Mouse (Mus musculus) myocyte (in vitro differentiated cells): ENCODE data around the gene Dynlt1b. TPM values are rescaled to one million over a fixed set of nuclear protein-coding genes. Genes with fewer than 3 reads are reported as not detected.
"Not testable (repeated sequence)": the region's sequence is repeated elsewhere in the genome, so short reads cannot be mapped to it uniquely, and the experiment has no call there.

Experiments used
- H3K27me3 ChIP-seq: one replicate; pipeline ENCODE4 v1.6.1; 2011; ENCODE audit not compliant: control insufficient read depth, insufficient read depth, insufficient read length
- H3K36me3 ChIP-seq: one replicate; pipeline ENCODE4 v1.6.1; 2011; ENCODE audit not compliant: control insufficient read depth, insufficient read depth
- H3K4me2 ChIP-seq: one replicate; pipeline ENCODE4 v1.6.1; 2011; ENCODE audit warnings: low read depth, control low read depth
- H3K4me3 ChIP-seq: one replicate; pipeline ENCODE4 v1.5.1; 2011; ENCODE audit warnings: mild to moderate bottlenecking, control low read depth, moderate library complexity
- H3K79me2 ChIP-seq: one replicate; pipeline ENCODE4 v1.6.1; 2011; ENCODE audit not compliant: control insufficient read depth, insufficient read depth
- H3ac ChIP-seq: one replicate; pipeline ENCODE4 v1.6.1; 2011; ENCODE audit not compliant: control insufficient read depth, insufficient read length
- CEBPB ChIP-seq: IDR thresholded peaks from 2 replicates; pipeline ENCODE4 v1.6.1; 2011; ENCODE audit warnings: mild to moderate bottlenecking, moderate library complexity; ENCODE audit not compliant: poor library complexity, insufficient read depth, severe bottlenecking
- MYOD1 ChIP-seq, 3 experiments: IDR thresholded peaks; one replicate each; pipeline ENCODE4 v1.6.1; 2011; ENCODE audit warnings: control low read depth in 2 of 3, low read depth in 2 of 3, mild to moderate bottlenecking in 2 of 3, moderate library complexity in 1 of 3; ENCODE audit not compliant: insufficient read length in 2 of 3, control insufficient read depth in 1 of 3
- MYOG ChIP-seq, 3 experiments: IDR thresholded peaks; one replicate each; pipeline ENCODE4 v1.6.1; 2011; ENCODE audit warnings: control low read depth in 2 of 3, low read depth in 2 of 3, mild to moderate bottlenecking in 2 of 3; ENCODE audit not compliant: insufficient read length in 2 of 3, control insufficient read depth in 1 of 3, insufficient read depth in 1 of 3
- POLR2A ChIP-seq: IDR thresholded peaks from one replicate; pipeline ENCODE4 v1.6.1; 2011; ENCODE audit warnings: low read depth, mild to moderate bottlenecking, control low read depth, moderate library complexity; ENCODE audit not compliant: insufficient read length
- TCF3 ChIP-seq: IDR thresholded peaks from one replicate; pipeline ENCODE4 v1.6.1; 2011; ENCODE audit warnings: low read depth, control low read depth; ENCODE audit not compliant: insufficient read length
- USF1 ChIP-seq: IDR thresholded peaks from one replicate; pipeline ENCODE4 v1.6.1; 2011; ENCODE audit warnings: low read depth, mild to moderate bottlenecking, control low read depth, moderate library complexity
- polyA plus RNA-seq: library from polyadenylated mRNA; unstranded; fragments of >200 nt; fragmentation: generic; extraction: Trizol; gene quantifications from one replicate; pipeline ENCODE4 v1.2.1, GENCODE M21; 2012; ENCODE audit warnings: missing spikeins

Dynlt1b gene
- polyA plus RNA-seq, 1 experiment: 201 TPM

DNA sequence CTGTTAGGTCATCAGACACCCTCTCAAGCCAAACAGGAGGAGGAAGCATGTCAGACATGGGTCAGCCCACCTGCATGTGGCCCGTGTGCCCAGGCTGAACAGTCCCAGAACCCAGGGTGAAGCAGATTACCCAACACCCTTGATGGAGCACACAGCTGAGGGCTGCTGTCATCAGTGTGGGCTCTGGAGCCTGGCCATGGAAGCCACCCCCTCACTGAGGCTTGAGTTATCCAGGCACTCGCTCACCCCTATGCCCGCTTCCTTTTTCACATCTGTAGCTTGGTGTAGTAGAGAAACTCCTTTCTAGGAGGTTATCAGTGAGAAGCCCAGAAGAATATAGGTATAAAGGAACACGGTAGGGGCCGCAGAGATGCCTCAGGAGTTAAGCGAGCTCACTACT is 45.4 kb downstream of the Dynlt1b start:
- not testable (repeated sequence) for H3ac ChIP-seq, H3K36me3 ChIP-seq, H3K27me3 ChIP-seq
- TF ChIP-seq TCF3 (peak; percentile 70), CEBPB (peak; percentile 86), MYOG (IDR thresholded peaks at IDR 0.05; ENCODE audit: control insufficient read depth in 1 of 3, insufficient read depth in 1 of 3, insufficient read length in 2 of 3, low read depth in 2 of 3) (peak; percentile 15 to 66 (median 18)), MYOD1 (IDR thresholded peaks at IDR 0.05; ENCODE audit: control insufficient read depth in 1 of 3, insufficient read length in 2 of 3, low read depth in 2 of 3) (peak; percentile 74 to 85 (median 80))
- peak overlapping the region; percentile 70 for H3K4me2 ChIP-seq
- peaks cover 25% of the 10 kb centered on the region for H3K79me2 ChIP-seq
- peak overlapping the region; percentile 48 for H3K4me3 ChIP-seq

DNA sequence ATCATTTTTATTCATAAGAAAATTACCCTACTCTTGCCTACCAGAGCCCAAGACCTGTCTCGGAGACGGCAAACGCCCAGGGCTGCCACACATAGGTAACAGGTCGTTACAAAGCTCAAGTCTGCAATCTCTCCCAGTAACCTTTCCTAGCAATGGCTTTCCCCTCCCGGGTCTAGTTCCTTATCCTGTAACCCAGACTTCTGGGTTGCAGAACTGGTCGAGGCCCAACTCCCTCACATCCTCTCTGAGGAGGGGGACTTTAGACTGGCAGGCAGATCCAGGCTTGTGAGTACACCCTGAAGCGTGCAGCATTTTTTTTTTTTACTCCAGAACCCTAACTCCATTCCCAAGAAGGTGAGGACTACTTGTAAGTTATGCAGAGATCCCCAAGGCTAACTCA is 46.0 kb downstream of the Dynlt1b start:
- peak overlapping the region; percentile 48 for H3K4me3 ChIP-seq
- H3ac ChIP-seq: peak overlapping the region; percentile 30
- H3K27me3 ChIP-seq, H3K36me3 ChIP-seq: not testable (repeated sequence)
- H3K79me2 ChIP-seq: peaks cover 25% of the 10 kb centered on the region
- H3K4me2 ChIP-seq: peak overlapping the region; percentile 70

DNA sequence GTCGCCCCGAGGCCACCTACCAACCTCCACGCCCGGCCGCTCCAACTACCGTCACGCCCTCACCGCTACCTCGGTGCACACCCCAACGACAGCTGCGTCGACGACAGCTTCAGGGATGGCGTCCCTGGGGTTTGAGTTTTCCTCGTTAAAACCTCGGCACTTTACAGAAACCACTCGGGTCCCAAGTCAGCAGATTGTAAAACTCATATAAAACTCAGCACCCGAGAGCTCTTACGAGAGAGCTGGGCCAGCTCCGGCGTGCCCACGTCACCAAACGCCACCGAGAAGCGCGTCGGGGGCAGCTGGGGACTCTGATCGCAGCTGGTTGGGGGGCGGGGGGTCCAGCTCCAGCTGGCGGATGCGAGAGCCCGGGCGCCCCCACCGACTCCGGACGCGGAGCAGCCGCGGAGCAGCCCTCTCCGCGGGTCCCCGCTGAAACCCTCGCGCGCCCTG is 46.6 kb downstream of the Dynlt1b start:
- peaks cover 25% of the 10 kb centered on the region for H3K79me2 ChIP-seq
- not testable (repeated sequence) for H3K27me3 ChIP-seq, H3K36me3 ChIP-seq
- peak overlapping the region; percentile 70 for H3K4me2 ChIP-seq
- peak; percentile 71 for TF ChIP-seq TCF3
- peak in 2 of 3 experiments; percentile 79 to 80 for TF ChIP-seq MYOD1 (IDR thresholded peaks at IDR 0.05; ENCODE audit: control insufficient read depth in 1 of 3, insufficient read length in 2 of 3, low read depth in 2 of 3)
- TF ChIP-seq MYOG (IDR thresholded peaks at IDR 0.05; ENCODE audit: control insufficient read depth in 1 of 3, insufficient read depth in 1 of 3, insufficient read length in 2 of 3, low read depth in 2 of 3): peak; percentile 47 to 82 (median 75)
- peak overlapping the region; percentile 30 for H3ac ChIP-seq
- peak overlapping the region; percentile 48 for H3K4me3 ChIP-seq

DNA sequence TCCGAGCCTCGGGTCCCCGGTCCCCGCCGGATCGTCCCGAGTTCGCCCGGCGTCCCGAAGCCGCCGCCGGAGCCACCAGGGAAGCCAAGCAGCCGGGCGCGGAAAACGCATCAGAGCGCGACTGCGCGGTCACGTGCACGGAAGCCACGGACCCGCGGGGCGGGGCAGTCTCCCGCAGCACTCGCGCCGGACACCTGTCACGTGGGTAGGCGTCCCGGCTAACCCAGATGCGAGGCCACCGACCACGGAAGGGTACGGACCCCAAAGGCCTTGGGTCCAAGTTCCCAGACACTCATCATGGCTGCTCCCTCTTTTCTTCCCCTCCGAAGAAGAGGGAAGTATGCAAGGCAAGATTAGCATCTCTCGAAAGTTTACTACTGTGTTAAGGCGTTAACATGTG is 47.1 kb downstream of the Dynlt1b start:
- peak overlapping the region; percentile 30 for H3ac ChIP-seq
- TF ChIP-seq MYOG (IDR thresholded peaks at IDR 0.05; ENCODE audit: control insufficient read depth in 1 of 3, insufficient read depth in 1 of 3, insufficient read length in 2 of 3, low read depth in 2 of 3) (peak in 1 of 3 experiments; percentile 40), POLR2A (peak; percentile 47), USF1 (peak; percentile 70), MYOD1 (IDR thresholded peaks at IDR 0.05; ENCODE audit: control insufficient read depth in 1 of 3, insufficient read length in 2 of 3, low read depth in 2 of 3) (peak in 1 of 3 experiments; percentile 29)
- not testable (repeated sequence) for H3K36me3 ChIP-seq, H3K27me3 ChIP-seq
- peaks cover 25% of the 10 kb centered on the region for H3K79me2 ChIP-seq
- H3K4me3 ChIP-seq: peak overlapping the region; percentile 48
- H3K4me2 ChIP-seq: peak overlapping the region; percentile 83

DNA sequence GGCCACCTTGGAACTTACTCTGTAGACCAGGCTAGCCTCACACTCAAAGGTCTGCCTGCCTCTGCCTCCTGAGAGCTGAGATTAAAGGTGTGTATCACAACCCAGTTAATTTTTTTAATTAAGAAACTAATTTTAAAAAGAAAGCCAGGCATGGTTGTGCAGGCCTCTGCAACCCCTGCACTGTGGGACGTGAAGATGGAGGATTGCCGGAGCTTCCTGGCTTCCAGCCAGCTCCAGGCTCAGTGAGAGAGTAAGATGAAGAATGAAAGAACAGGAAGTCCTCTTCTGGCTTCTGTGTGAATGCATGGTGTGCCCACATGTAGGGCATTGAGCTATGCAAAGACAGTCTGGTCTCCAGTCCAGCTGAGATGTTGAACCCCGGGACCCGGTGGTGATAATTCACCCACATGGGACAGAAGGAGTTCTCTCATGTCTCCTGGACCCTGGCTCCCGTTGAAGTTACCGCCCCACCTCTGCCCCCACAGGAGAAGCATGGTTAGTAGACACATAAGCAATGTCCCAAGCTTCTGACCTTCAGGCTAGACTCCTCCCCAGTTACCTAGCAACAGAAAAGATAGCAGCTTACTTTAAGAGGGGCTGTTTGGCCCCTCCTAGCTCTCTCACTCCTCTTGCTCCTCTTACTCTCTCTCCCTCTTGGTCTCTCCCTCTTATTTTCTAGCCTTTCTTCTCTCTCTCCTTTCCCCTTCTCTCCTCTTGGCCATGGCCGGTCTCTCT is 51.1 kb downstream of the Dynlt1b start:
- H3K79me2 ChIP-seq, H3K27me3 ChIP-seq, H3K36me3 ChIP-seq, H3ac ChIP-seq, H3K4me3 ChIP-seq, H3K4me2 ChIP-seq: not testable (repeated sequence)

DNA sequence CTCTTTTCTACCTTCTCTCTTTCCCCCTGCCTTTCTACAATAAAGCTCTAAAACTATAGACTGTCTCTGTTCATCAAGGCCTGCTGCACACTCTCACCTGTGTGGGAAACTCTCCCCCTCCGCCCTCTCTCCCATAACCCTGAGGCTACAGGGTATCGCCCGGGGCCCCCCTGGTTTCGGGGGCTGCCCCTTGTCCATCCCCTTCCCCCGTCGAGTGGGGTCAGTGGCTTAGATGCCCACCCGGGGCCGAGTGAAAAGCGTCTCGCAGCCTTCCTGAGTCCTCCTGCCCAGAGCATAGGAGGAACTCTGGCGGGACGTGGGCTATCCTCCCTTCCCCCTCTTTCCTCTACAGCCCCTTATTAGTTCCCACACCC is 51.7 kb downstream of the Dynlt1b start:
- H3K4me2 ChIP-seq, H3ac ChIP-seq, H3K4me3 ChIP-seq, H3K27me3 ChIP-seq, H3K36me3 ChIP-seq, H3K79me2 ChIP-seq: not testable (repeated sequence)

DNA sequence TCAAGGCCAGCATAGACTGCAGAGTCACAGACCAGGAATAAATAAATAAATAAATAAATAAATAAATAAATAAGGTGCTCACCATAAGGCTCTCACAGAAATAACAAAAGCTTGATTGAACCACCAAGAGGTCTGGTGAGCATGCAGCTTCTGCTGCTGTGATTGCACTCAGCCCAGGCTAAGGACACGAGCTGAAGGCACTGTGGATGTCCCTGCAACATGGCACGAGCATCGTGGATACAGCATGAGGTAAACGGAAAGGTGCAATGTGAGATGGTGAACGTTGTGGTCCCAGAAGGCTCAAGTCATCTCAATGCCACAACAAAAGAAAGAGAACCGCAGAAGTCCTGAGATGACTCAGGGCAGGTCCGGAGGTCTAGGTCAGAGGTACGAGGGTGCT is 52.3 kb downstream of the Dynlt1b start:
- not testable (repeated sequence) for H3K4me3 ChIP-seq, H3K4me2 ChIP-seq, H3K79me2 ChIP-seq, H3ac ChIP-seq, H3K36me3 ChIP-seq, H3K27me3 ChIP-seq

Other genes with a start within 250 kb of the Dynlt1b start
- 8.7 TPM for gene Tmem181a, start 173.3 kb upstream of the Dynlt1b start, polyA plus RNA-seq
- gene Dynlt1a, start 112.6 kb upstream of the Dynlt1b start, polyA plus RNA-seq: 7.0 TPM
- gene Dynlt1c, start 171.6 kb downstream of the Dynlt1b start, polyA plus RNA-seq: 11.4 TPM
- 198 TPM for gene Dynlt1f, start 225.8 kb downstream of the Dynlt1b start, polyA plus RNA-seq
- not detected for gene Sytl3, start 229.0 kb downstream of the Dynlt1b start, polyA plus RNA-seq